ENCODE assay signal across 8 mouse cellular contexts in genomic region chr11:74546933-74547694, GRCm38 (mm10).
DNase-seq lines count a peak whose midpoint lies in the region; ATAC-seq and TF ChIP-seq lines count a peak whose summit lies in the region.

No protein-coding gene starts in this region.

- WGBS in cerebellum, adult 2 months = 10% methylated on average over 16 of the region's 16 CpGs
- 4% methylated on average over 16 of the region's 16 CpGs for WGBS in lung, adult 2 months

- 0 out of 2 replicates have a peak, but pooled peaks cover 5% of the 10 kb centered on the region for H3K4me1 ChIP-seq in cerebellum, adult 2 months (ENCODE audit: control insufficient read depth, insufficient read depth, low read length)
- peaks cover 4% of the 10 kb centered on the region for H3K4me1 ChIP-seq in lung, adult 2 months (ENCODE audit: control insufficient read depth, insufficient read depth, low read length)

- no peak for TF ChIP-seq POLR2A in cerebellum, adult 2 months (IDR thresholded peaks at IDR 0.05; ENCODE audit: borderline replicate concordance, insufficient read depth, low read length)
- no peak for TF ChIP-seq POLR2A in lung, adult 2 months (IDR thresholded peaks at IDR 0.05; ENCODE audit: borderline replicate concordance, extremely low read depth, low read depth, low read length)

- TF ChIP-seq CTCF in cerebellum, adult 2 months (IDR thresholded peaks at IDR 0.05; ENCODE audit: borderline replicate concordance, insufficient read depth, low read depth, low read length) = peak; percentile 86
- TF ChIP-seq CTCF in lung, adult 2 months (IDR thresholded peaks at IDR 0.05; ENCODE audit: insufficient read depth, low read length) = peak; percentile 58

- peak overlapping the region; percentile 42 for H3K4me3 ChIP-seq in cerebellum, adult 2 months (replicated peaks; ENCODE audit: insufficient read depth, low read depth, low read length)
- no peak overlapping the region for H3K4me3 ChIP-seq in lung, adult 2 months (replicated peaks; ENCODE audit: extremely low read depth, low read depth, low read length)

- no peak overlapping the region for H3K27ac ChIP-seq in cerebellum, adult 2 months (ENCODE audit: insufficient read depth, low read length)

- peak; percentile 80 for ATAC-seq in neutrophil, adult 5-6 weeks (ENCODE audit: extremely low read depth, insufficient number of reproducible peaks, low FRiP score, poor library complexity, severe bottlenecking)

- no peaks in the 10 kb centered on the region for H3K27me3 ChIP-seq in cerebellum, adult 2 months (ENCODE audit: control insufficient read depth, insufficient read depth, low read length)

- DNase-seq in ovary, postnatal 14 days (ENCODE audit: low spot score) = peak; percentile 28
- no peak for DNase-seq in ovary, adult 18-20 months (ENCODE audit: low spot score)
- DNase-seq in cerebellum, adult 2 months = peak; percentile 50
- peak; percentile 61 for DNase-seq in frontal cortex, postnatal 10 days (ENCODE audit: low spot score in 2 of 2)
- DNase-seq in kidney, adult 11 months = peak; percentile 53
- no peak for DNase-seq in lung, adult 2 months
- no peak for DNase-seq in urinary bladder, postnatal 10 days (ENCODE audit: low spot score)

Comparison
In these comparisons a context has a peak if more than half of its experiments do, and no peak if none do; other contexts are left out.
1. DNase-seq: peak in ovary, postnatal 14 days (single experiment), cerebellum, adult 2 months (2 of 2), frontal cortex, postnatal 10 days (2 of 2) and kidney, adult 11 months (single experiment); none in ovary, adult 18-20 months (single experiment), lung, adult 2 months (single experiment) and urinary bladder, postnatal 10 days (single experiment).